Mouse (Mus musculus) layer of hippocampus, postnatal 10 days (tissue): ENCODE results near the gene Brd4. TPM values are rescaled to one million over a fixed set of nuclear protein-coding genes. Genes with fewer than 3 reads are reported as not detected.

ENCODE experiments used
- DNase-seq, 2 experiments: peaks; one replicate each; pipeline ENCODE4 v3.0.0; 2021; ENCODE audit warnings: low spot score in 2 of 2
- total RNA-seq, 2 experiments: library from RNA; stranded (reverse); gene quantifications; 2 replicates each; pipeline ENCODE4 v1.2.3; 2021

Brd4 gene
- total RNA-seq, 2 experiments from 2014 or later: 112 to 126 TPM

DNA sequence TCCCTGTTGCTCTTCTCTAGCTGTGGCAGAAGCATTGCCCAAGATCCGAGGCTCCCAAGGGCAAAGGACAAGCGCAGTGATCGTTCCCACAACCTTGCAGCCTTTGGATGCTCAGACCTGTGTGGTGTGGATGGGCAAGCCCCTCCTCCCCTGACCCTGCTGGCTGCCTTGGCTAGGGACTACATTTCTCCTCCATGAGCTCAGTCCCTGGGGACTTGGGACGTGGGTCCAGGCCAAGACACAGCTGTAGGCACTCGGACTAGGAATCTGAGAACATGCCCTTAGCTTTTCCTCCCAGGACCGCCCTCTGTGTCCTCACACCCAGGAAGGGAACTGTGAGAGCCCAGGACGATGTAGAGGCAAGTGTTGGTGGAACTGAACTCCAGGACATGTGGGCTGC lies 111.4 kb downstream of the Brd4 start:
- DNase-seq: no peak

DNA sequence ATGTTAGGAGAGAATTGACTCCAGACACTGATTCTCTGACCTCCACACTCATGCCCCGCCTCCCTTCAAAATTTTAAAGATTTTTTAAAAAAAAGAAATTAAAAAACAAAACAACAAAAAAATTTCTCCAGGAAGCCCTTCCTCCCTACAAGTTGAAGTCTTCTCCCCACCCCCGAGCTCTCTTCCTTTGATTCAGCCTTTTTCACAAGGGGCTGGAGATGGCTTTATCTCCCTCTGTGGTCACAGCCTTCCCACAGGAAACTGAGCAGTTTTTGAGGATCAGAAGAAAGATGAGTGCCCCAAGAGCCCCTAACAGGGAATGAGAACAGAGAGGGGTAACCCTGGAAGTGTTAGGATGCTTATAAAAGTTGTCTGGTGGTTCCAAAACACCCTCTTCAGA lies 112.0 kb downstream of the Brd4 start:
- DNase-seq: no peak

- no peak for DNase-seq
These were observed 114.8 kb downstream of the Brd4 start for GRCm38 (mm10) chr17:32169518-32170225.

DNA sequence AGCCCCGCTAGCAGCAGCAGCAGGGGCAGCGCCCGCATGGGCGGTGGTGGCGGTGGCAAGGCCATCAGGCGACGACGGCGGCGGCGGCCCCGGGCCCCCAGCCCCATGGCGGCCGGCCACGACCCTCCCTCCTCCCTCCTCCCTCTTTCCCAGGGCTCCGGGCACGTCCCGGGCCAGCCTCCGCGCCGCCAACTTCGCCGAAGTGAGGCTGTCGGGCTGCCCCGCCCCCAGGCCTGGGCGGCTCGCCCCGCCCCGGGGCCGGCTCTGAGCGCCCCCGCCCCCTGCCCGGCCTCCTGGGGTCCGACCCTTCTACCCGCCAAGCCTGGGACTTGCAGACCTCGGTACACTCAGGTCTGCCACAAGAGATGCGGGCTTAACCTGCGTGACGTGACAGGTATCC lies 117.8 kb downstream of the Brd4 start, which contains the start of gene Notch3:
Gene Notch3, minus strand, starts transcription at position 166 of the 400 bp plus-strand sequence.
- DNase-seq: peak; percentile 48 to 67

- DNase-seq: peak; percentile 77 to 81
These were observed 118.5 kb downstream of the Brd4 start for GRCm38 (mm10) chr17:32165803-32166595.

DNA sequence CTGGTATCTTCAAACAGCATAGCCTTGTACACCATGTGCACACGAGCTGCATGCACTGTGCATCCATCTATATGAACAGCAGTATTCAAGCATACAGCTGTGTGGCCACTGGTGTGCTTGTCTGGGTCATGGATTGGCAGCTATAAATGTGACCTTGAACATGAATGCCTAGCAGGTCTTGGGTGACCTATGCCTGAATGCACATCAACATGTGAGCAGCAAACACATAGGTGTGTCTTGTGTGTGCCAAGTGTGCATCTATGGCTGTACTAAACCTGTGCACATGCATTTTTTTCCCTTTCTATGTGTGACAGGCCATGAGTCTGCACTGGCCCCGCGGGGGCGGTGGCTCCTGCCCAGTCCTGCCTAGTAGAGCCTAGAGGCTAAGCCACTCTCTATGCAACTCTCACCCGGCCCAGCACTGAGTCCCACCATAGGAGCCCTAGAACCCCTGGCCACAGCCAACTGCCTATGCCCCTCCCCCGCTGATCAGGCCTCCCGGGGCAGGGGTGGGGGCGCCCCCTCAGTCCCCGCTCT lies 119.2 kb downstream of the Brd4 start:
- DNase-seq: no peak

- DNase-seq: no peak
These were observed 119.7 kb downstream of the Brd4 start for GRCm38 (mm10) chr17:32164780-32165179.

GRCm38 (mm10) chr17:32163910-32164650 lies 120.4 kb downstream of the Brd4 start:
- peak in 1 of 2 experiments; percentile 19 for DNase-seq

GRCm38 (mm10) chr17:32162112-32162850 lies 122.2 kb downstream of the Brd4 start:
- peak; percentile 77 to 81 for DNase-seq

DNA sequence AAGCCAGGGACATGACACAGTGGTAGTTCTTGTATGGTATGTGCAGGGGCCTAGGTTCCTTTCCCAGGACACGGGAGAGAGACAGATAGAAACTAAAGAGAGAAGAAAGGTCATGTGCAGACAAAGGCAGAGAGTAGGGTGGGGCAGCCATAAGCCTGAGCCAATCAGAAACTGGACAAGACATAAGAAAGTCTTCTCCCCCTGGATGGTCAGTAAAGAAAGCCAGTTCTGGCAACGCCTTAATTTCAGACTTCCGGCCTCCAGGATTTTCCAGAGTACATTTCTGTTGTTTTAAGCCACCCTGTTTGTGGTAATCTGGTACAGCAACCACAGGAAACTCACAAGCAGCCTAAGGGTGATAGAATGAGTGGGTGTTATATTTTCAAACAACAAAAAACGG lies 123.6 kb downstream of the Brd4 start:
- DNase-seq: no peak

DNA sequence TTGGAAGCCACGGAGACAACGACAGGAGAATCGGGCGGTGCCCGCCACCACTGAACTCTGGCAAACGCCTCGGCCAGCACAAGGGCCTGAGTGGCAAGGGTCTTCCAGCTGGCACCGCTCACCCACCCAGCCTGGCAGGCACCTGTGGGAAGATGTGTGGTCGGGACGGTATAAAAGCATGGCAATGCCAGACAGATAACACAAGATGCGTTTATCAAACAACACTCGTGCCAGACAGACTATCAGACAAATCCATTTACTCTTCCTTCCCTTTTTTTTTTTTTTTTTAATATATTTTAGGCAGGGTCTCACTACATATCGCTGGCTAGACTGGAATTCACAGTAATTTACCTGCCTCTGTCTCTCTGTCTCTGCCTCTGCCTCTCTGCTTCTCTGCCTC lies 125.7 kb downstream of the Brd4 start:
- DNase-seq: no peak

DNA sequence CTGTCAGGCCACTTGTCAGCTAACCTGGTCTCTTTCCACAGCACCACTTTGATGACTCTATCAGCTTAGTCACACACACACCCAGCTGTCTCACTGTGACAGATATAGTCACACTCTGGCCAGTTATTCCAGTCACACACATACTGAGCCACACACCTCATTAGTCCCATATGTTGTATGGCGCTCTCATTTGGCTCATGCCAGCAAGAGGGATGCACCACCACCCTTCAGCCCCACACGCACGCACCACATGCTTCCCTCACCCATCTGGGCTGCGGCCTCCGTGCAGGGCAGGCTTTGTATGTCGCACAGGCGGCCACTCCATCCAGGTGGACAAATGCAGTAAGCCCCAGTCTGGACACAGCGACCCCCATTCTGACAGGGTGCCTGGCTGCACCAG lies 137.8 kb downstream of the Brd4 start:
- no peak for DNase-seq

Other genes with a start within 250 kb of the Brd4 start
- gene Rrp1b, start 248.6 kb downstream of the Brd4 start, total RNA-seq: 10 to 100 TPM; 19.1 to 26.8 TPM
- gene Hsf2bp, start 248.4 kb downstream of the Brd4 start, total RNA-seq: 1 to 10 TPM in 1 of 2 experiments, under 1 TPM in 1; 0.71 to 1.4 TPM
- 10 to 100 TPM; 21.0 to 23.7 TPM for gene Notch3, start 117.9 kb downstream of the Brd4 start, total RNA-seq
- under 1 TPM in 1 of 2 experiments, not detected in 1; 0.14 TPM for gene Ephx3, start 95.2 kb downstream of the Brd4 start, total RNA-seq
- gene Akap8, start 36.5 kb upstream of the Brd4 start, total RNA-seq: 100 to 1,000 TPM in 1 of 2 experiments, 10 to 100 TPM in 1; 88.7 to 112 TPM
- gene Akap8l, start 65.9 kb upstream of the Brd4 start, total RNA-seq: 100 to 1,000 TPM; 115 to 140 TPM
- 10 to 100 TPM; 84.1 to 92.5 TPM for gene Wiz, start 104.7 kb upstream of the Brd4 start, total RNA-seq
- gene Rasal3, start 118.9 kb upstream of the Brd4 start, total RNA-seq: 1 to 10 TPM; 3.2 to 3.6 TPM
- gene Pglyrp2, start 139.4 kb upstream of the Brd4 start, total RNA-seq: not detected
- gene Cyp4f39, start 168.0 kb upstream of the Brd4 start, total RNA-seq: not detected
- 1 to 10 TPM; 4.9 TPM for gene Cyp4f17, start 221.3 kb upstream of the Brd4 start, total RNA-seq